Mouse (Mus musculus) spleen, embryonic (tissue): ENCODE measurements around the gene Gm8857.
"Not testable (repeated sequence)": the region's sequence is repeated elsewhere in the genome, so short reads cannot be mapped to it uniquely, and the experiment has no call there.

Experiments
- CTCF ChIA-PET: fragments of 350-600 bp; sonication (Branson Sonifier 250); formaldehyde crosslinking; loops from one replicate; lab custom pipeline; 2022; lab: Charles Lee

The Gm8857 gene

GRCm38 (mm10) chr5:10947505-10947904, at the start of gene Gm8857, which contains the start of gene Gm8871:
Gene Gm8857 (plus strand): TSS chr5:10947807.
Gene Gm8871 (plus strand): TSS chr5:10947805.
- CTCF ChIA-PET: not testable (repeated sequence)

- CTCF ChIA-PET: not testable (repeated sequence)
Observed at GRCm38 (mm10) chr5:10953512-10953911, 5.9 kb downstream of the Gm8857 start.

GRCm38 (mm10) chr5:10958057-10958456, 10.4 kb downstream of the Gm8857 start:
- CTCF ChIA-PET: not testable (repeated sequence)
